Mouse (Mus musculus) 3T3-L1 (cell line): ENCODE measurements around the gene Lrrc10b.

Experiments
- DNase-seq: peaks from one replicate; pipeline ENCODE4 v3.0.0-alpha.2; 2015; ENCODE audit warnings: low read depth, low spot score

The Lrrc10b gene

DNA sequence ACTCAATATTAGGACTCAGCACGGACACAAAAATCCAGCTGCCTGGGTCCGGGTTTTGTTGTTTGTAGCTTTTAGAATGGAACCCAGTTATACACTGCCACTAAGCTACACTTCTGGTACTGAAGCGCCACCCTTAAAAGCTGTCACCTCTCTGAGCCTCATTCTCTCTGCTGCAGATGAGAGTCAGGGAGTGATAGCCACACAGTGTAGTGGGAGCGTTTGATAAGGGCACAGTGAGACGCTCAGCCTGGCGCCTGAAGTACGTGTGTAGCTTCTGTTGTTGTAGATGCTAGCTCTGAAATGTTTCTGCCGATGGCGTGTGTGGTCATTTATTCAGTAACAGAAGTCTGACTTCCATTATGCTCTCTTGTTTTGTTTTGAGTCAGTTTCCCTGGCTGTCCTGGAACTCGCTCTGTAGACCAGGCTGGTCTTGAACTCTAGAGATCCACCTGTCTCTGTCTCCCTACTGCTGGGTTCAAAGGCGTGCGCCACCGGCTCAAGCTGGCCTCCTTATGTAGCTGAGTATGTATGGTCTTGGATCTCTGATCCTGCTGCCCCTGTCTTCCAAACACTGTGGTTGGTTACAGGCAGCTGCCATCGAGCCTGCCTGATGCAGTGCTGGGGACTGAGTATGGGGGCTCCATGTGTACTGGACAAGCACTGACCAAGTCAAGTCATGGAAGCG is 12.4 kb downstream of the Lrrc10b start:
- DNase-seq: no peak

DNA sequence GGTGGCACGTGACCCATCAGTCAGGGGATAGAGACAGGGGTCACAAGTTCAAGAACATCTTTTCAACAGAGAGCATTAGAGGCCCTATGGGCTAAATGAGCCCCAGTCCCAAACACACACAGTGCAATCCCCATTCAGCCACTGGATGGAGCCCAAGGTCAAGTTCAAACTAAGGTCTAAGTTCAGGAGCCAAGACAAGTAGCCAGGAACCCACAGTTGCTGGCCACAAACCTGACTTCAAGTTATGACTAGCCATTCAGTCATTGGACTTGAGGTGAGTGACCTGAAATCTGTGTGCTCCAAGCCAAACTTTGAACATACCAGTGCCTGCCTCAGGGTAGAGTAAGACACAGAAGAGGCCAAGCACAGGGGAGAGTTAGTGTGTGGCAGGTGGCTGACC is 19.8 kb downstream of the Lrrc10b start:
- peak; percentile 45 for DNase-seq

DNA sequence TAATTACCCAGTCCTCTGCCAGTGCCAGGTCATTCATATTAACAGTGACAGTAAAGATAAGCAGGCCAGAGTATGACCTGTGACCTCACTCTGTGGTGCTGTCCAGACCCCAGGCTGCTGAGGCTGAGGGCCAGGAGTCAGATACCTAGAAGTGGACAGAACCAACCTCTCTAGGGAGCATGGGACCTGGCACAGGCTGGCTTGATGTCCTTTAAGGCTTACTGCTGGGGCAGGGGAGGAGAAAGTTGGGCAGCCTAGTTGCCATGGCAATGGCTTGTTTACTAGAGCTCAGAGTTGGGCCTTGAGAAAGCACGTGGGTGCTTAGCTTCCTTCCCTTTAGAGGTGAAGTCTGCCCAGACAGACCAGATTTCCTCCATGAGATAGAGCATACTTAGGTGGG is 20.5 kb downstream of the Lrrc10b start:
- no peak for DNase-seq

DNA sequence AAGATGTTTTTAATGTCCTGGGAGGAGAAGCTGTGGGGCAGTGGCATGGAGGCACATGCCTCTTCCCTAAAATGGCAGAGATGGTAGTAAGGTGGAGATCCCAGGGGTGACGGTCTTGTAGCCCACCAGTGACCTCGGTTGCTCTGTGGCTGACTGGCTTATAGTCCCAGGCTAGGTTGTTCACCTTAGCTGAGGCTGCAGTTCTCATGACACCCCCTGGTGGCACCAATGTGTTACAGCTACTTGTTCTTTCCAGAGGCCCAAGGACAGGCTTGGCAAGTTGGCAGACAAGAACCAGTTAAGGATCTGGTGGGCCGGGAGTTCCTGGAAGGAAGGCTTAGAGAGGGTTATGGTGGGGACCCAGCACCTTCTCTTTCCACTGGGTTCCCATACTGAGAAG is 21.4 kb downstream of the Lrrc10b start:
- DNase-seq: peak; percentile 84

DNA sequence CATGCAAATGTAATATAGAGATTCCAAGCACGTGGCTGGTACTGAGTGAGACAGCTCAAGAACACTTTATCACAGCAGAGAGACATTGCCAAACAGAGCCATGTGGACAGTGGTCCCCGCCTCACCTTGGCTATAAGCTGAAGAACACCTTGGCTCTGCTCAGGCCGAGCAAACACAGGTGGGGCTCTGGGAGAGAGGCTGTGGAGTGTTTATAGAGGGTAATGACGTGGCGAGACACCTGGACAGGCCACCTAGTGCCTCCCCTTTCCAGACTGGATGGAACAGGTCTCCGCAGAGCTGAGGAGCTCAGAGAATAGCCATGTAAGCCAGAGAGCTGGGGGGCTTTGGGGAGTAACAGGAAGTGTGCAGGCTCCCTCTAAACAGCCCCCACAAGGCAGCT is 22.3 kb downstream of the Lrrc10b start:
- DNase-seq: no peak

DNA sequence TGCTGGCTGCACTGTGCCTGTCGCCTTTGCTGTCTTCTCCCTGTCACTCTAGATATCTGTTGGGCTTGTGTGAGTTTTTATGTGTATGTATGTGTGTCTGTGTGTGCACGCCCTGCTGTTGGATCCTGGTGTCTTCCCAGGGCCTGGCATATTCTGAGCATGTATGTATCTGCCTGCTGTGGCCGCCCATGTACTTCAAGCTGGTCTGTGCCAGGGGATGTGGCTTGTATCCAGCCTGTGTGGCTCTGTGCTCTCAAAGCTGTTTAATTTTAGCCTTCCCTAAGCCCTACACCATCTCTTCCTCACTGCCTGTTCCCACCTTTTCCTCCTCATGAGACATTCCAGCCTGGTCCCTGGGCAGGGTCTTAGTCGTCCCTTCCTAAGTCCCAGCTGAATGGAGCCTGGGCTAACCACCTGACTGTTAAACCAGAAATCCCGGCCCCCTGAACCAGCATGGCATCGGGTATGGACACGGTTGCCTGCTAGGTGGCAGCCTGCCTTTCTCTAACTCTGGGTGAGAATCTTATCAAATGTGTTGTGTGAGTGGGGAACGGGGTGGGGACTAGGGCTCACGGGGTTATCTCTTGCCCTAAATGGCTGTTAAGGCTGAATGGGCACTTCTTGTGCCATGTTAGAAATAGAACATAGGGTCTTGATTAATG is 23.3 kb downstream of the Lrrc10b start:
- DNase-seq: no peak

DNA sequence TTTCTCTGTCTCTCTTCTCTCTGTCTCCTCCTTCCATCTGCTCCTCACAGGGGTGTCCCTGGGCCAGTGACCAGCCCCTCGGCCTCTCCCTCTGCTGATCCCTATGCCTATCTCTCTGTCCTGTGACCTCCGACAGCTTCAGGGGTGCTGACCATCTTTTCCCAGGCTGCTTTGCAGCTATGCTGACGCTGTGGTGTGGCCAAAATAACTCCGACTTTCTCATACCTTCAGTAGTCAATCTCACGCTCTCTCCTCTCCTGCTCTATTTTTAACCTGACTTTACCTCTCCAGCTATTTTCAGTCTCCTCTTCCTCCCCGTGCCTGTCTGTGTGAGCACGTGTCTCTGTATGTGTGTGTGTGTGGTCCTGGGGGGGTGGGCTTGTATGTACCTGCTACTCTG is 24.0 kb downstream of the Lrrc10b start:
- no peak for DNase-seq

DNA sequence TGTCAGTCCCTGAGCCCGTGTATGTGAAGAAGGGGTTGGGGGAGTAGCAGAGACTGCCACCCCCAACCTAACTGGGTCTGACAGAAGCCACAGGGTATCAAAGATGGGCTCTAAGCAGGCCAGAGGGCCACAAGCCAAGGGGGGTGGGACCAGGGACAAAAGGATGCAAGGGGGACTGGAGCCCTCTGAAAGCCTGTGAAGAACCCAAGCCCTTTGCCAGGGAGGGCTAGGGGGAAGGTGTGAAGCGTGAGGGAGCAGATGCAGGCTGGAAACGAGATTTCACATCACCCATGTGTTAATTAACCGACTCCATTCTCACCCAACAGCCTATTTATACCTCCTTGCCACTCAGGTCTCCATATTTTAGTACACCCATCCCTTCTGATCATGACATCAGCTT is 25.4 kb downstream of the Lrrc10b start:
- no peak for DNase-seq

DNA sequence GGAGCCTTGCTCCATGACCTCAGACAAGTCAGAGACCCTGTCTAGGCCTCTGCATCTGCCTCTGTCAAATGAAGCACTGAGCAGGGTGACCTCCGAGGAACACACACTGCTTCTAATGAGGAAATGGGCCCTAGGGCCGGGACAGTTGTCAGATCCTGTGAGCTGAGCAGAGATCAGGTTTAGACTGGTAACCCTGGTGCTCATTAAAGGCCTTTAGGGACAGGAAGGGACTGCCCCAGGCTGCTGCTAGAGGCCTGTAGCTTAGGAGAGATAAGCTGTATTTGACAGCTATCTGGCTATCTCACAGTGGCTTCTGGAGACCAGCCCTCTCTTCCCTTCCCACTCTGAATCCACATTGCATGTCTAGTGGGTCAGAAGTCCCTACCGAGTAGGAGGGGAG is 25.9 kb downstream of the Lrrc10b start:
- no peak for DNase-seq

DNA sequence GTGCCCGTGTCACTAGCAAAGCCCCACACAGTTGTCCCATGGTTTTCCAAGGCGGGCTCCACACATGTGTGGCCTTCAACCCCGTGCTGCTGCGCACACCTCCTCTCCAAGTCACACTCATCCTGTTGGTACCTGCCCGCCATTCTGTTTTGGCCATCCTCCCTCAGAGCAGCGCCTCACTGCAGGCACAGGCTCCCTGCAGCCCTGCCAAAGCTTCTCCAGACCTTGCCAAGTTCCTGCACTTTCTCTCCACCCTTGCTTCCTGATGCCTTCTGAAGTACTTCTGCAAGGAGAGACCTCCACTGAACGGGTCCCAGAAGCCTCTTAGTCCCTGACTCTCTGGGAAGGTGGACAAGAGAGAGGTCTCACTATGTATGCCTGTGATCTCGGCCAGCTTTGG is 27.9 kb downstream of the Lrrc10b start:
- no peak for DNase-seq

DNA sequence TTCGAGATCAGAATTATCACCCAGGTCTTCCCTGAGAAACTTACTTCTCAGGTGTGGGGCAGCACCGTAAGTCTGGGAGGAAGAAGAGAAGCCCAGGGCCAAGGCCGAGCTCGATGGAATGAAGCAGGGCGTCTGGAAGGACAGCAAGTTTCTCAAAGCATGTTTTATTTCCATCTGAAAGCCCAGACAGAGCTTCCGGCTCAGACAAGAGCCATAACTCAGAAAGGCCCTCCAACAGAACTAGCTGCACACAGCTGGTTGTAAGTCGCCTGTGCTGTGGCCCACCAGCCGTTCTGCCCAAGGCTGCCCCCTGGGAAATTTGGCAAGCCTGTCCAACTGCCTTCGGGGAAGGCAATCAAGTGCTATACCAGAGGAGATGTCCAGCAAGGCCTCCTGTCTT is 29.8 kb downstream of the Lrrc10b start:
- no peak for DNase-seq

DNA sequence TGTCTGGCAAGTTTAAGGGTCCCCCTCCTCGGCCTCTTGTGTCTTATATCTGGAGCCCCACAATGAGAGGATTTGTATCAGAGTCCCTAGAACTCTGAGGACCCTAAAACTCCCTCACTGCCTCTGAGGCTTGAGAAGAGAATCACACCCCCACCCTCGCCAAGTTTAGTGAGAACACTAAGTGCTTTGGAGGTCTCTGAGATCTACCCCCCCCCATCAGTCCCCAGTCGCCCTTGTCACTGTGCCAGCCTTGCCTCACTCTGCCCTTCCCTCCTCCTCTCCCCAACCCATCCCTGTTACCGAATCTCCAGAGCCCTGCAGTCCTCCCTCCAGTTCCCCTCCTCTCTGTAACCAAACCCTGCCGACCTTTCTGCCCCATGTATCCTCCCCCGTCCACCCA is 30.5 kb downstream of the Lrrc10b start:
- DNase-seq: no peak

DNA sequence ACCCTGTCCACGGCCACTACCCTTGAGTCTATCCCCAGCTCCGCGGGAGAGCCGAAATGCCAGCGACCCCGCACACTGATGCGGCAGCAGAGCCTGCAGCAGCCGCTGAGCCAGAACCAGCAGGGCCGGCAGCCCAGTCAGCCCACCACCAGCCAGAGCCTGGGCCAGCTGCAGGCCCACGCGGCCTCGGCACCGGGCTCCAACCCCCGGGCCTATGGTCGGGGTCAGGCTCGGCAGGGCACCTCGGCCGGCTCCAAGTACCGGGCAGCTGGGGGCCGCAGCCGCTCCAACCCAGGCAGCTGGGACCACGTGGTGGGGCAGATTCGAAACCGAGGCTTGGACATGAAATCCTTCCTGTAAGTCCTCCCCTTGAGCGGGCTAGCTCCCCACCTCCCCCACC is 31.0 kb downstream of the Lrrc10b start:
- DNase-seq: no peak

DNA sequence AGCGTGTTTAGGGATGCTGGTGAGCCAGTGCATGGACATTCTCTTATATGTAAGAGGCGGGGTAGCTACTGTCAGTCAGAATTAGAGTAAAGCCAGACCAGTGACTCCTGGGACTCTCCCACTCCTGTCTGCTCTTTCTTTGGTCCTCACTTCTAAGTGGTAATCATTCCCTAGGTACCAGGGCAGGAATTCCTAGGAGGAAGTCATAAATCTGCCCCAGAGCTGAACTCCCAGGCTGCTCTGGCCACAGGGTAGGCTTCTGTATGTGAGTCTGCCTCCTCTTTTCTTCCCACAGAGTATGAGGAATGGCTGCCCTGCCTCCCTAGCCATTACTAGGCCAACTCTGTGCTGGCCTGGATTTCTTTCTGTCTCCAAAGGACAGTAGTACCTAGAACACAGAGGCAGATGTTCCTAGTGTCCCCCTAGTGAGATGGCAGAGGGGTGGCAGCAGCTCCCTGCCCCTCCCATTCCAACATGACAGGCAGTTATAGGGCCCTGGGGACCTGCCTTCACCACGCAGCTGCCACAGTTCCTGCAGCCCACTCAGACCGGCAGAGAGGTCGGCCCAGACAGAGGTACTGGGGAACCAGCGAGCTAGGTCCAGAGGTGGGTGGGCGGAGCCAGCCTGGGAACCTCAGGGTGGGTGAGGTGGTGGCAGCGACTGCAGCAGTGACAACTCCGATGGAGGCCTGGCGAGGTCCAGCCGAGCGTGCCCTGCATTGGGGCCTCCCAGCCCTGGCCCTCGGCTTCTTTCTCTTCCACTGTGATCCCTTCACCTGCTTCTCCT is 31.6 kb downstream of the Lrrc10b start:
- no peak for DNase-seq

DNA sequence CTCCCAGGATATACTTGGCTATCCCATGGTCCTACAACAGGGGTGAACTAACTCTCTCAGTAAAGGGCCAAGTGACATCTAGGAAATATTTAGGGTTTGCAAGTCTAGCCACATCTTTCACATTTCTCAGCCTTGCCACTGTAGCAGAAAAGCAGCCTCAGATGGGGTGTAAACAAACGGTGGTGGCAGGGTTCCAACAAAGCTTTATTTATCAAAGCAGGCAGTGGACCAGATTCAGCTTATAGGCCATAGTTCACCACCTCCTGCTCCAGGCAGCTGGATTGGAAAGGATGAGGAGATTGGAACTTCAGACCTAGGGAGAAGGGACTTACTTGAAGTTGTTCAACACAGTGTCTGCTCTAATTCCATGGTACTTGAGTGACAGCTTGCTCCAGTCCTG is 32.5 kb downstream of the Lrrc10b start:
- DNase-seq: no peak

DNA sequence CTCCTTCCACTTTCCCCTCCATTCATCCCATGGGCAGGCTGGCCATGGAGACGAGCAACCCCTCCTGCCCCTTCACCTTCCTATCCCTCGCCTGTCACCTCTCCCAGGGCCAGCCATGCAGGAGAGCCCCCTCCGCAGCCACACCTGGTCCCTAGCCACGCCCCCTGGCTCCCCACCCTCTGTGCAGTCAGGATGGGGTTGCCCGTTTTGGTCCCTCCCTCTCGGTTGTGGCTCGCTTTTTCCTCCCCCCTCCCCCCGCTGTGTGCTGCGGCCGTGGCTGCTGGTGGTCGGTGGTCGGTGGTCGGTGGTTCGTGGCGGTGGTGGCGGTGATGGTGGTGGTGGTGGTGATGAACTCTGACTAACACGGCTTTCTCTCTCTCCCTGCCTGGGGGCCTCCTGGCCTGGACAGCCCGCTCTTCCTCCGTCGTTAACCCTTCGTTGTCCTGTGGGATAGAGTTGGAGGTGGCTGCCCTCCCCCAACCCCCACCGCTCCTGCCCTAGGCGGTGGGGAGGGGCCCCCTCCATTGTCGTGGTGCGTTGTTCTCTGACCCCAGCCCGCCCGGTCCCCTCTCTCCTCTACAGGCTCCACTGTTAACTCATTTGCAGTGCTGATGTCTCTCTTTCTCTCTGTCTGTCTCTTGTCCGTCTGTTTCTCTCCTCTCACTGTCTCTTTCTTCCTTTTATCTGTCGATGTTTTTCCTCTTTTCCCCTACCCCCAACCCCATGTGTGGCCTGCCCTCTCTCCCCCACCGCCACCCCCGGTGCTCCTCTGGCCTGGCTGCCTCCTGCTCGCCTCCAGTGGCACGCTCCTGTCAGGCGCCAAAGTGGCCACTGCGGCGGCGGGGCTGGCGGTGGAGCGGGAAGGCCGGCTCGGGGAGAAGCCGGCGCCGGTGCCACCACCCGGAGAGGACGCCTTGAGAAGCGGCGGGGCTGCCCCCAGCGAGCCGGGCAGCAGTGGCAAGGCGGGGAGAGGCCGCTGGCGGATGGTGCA is 35.0 kb downstream of the Lrrc10b start:
- no peak for DNase-seq

DNA sequence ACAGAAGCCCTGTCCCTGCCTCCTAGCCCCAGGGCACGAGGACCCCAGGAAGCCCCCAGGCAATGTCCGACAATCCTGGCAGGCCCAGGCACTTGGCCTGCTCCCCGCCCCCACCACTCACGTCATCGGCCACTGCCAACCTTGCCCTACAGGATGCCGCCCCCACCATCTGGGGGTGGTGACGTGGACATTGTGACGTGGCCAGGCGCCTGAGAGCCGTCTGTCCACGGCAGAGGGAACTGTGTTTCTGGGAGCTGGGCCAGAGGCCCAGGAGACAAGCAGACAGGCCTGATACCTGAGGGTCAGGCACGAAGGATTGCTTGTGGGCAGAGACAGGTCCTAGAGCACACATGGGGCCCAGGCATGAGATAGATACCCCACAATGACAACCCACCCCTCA is 39.8 kb downstream of the Lrrc10b start:
- DNase-seq: no peak

DNA sequence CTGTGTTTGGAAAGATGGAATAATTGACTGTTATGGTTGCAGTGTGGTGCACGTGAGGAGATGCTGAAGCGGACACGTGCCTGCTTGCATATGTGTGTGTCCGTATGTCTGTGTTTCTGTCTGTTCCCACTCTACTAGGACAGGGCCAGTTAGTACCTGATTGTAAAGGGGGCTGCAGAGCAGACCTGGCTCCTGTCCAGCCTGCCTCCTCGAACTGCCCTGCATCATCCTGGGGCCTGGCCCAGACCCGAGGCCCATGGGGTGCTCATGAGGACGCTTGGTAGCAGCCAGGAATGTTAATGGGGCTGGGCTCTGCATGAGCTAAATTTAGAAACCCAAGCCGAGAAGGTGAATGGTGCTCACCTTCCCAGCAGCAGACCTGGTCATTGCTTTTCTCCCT is 40.4 kb downstream of the Lrrc10b start:
- DNase-seq: no peak

DNA sequence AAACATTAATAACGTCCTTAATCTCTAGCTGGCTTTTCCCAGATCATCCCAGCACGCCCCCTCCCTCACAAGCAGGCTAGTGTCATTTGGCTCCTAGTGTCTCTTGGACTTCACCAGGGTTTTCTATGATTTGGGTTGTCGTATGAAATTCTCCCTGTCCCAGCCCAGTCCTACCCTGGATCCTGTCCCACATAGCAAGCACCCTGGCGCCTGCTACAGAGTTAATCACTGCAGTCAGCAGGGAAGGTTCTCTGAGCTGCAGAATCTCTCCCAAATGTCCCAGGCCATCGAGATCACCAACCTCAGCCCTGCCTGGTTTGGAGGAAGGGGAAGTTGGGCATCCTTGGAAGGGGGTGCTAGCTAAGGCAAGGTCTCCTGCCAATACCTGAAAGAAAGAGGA is 41.8 kb downstream of the Lrrc10b start:
- DNase-seq: no peak

DNA sequence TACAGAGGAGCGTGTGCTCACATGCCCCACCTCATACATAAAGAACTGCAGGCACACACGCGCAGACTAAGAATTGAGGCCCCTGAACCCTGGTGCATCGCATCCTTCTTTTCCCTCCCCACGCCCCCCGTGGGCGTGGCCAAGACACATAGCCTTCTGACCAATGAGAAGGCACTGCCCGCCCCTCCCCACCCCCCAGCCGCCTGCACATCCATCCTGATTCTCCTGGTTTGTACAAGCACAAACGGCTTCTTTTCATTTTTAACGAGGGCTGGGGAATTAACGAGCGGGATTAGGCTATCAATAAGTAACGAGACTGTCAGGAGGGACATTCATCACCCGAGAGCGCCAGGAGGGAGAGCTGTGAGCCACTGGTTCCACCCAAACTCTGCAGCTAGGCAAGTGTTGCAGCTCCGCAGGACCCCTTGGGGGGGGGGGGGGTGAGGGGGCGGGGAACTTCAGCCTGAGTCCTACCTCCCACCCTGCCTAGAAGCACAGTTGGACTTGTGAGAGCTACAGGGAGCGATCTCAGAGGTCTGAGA is 43.5 kb downstream of the Lrrc10b start:
- no peak for DNase-seq
